Mouse (Mus musculus): ENCODE measurements at regions not wholly inside any gene's neighbourhood (a gene's known extent, or its start where the extent isn't known, plus 50 kb on each side); places are given as distances from the start of the nearest gene placed in this dataset.
"Not testable (repeated sequence)": the region's sequence is repeated elsewhere in the genome, so short reads cannot be mapped to it uniquely, and the experiment has no call there.

GRCm38 (mm10) chr3:21951446-21952285 is 124.8 kb upstream of the Tbl1xr1 start:
- Histone ChIP-seq H3K4me1 (peaks cover 7% of the 10 kb centered on the region; the same call in 1 of the 2 replicates), H3K27me3 (replicated peaks) (no peaks in the 10 kb centered on the region), H3K9me3 (replicated peaks) (no peaks in the 10 kb centered on the region), H3K36me3 (no peaks in the 10 kb centered on the region), H3K4me2 (no peak overlapping the region), H3K4me3 (replicated peaks) (no peak overlapping the region), H3K9ac (replicated peaks) (no peak overlapping the region), H3K27ac (replicated peaks) (no peak overlapping the region)
- ATAC-seq (ENCODE audit: low FRiP score) = no peak
- WGBS = 87% methylated on average over 13 of the region's 13 CpGs

- Histone ChIP-seq H3K27me3 (replicated peaks) (no peaks in the 10 kb centered on the region), H3K9ac (replicated peaks) (no peak overlapping the region), H3K27ac (replicated peaks) (no peak overlapping the region), H3K9me3 (replicated peaks) (no peaks in the 10 kb centered on the region), H3K4me2 (no peak overlapping the region), H3K4me1 (peaks cover 3% of the 10 kb centered on the region; the same call in 1 of the 2 replicates), H3K4me3 (replicated peaks) (no peak overlapping the region), H3K36me3 (no peaks in the 10 kb centered on the region)
- no peak for ATAC-seq (ENCODE audit: low FRiP score)
- 56% methylated on average over 8 of the region's 8 CpGs for WGBS
Measured at GRCm38 (mm10) chr3:21952695-21953415, 123.6 kb upstream of the Tbl1xr1 start.

GRCm38 (mm10) chr3:21953416-21953810 is 123.0 kb upstream of the Tbl1xr1 start:
- Histone ChIP-seq H3K4me2 (no peak overlapping the region), H3K9ac (replicated peaks) (no peak overlapping the region), H3K36me3 (no peaks in the 10 kb centered on the region), H3K27ac (replicated peaks) (no peak overlapping the region), H3K9me3 (replicated peaks) (no peaks in the 10 kb centered on the region), H3K4me1 (no peaks in the 10 kb centered on the region), H3K27me3 (replicated peaks) (no peaks in the 10 kb centered on the region), H3K4me3 (replicated peaks) (no peak overlapping the region)
- no peak for ATAC-seq (ENCODE audit: low FRiP score)
- WGBS = 88% methylated on average over 6 of the region's 6 CpGs

- 64% methylated on average over 2 of the region's 2 CpGs for WGBS
- Histone ChIP-seq H3K27me3 (replicated peaks) (no peaks in the 10 kb centered on the region), H3K4me3 (replicated peaks) (no peak overlapping the region), H3K27ac (replicated peaks) (no peak overlapping the region), H3K36me3 (no peaks in the 10 kb centered on the region), H3K9ac (replicated peaks) (no peak overlapping the region), H3K4me1 (no peaks in the 10 kb centered on the region), H3K4me2 (no peak overlapping the region), H3K9me3 (replicated peaks) (no peaks in the 10 kb centered on the region)
- ATAC-seq (ENCODE audit: low FRiP score) = no peak
Measured at GRCm38 (mm10) chr3:21955681-21956080, 120.8 kb upstream of the Tbl1xr1 start.

- not testable (repeated sequence) for H3K27ac ChIP-seq (replicated peaks); H3K27me3 ChIP-seq (replicated peaks); H3K4me3 ChIP-seq (replicated peaks); H3K9me3 ChIP-seq (replicated peaks); H3K4me1 ChIP-seq; H3K4me2 ChIP-seq; H3K36me3 ChIP-seq; H3K9ac ChIP-seq (replicated peaks); ATAC-seq (ENCODE audit: low FRiP score)
- 80% methylated on average over 6 of the region's 6 CpGs for WGBS
Measured at GRCm38 (mm10) chr3:21957105-21957504, 119.3 kb upstream of the Tbl1xr1 start.

- no peaks in the 10 kb centered on the region for H3K27me3 ChIP-seq (replicated peaks)
- H3K9me3 ChIP-seq (replicated peaks) = no peaks in the 10 kb centered on the region
- whole genome bisulfite sequencing = 90% methylated on average over 6 of the region's 6 CpGs
- H3K27ac ChIP-seq (replicated peaks) = no peak overlapping the region
- no peak overlapping the region for H3K9ac ChIP-seq (replicated peaks)
- H3K36me3 ChIP-seq = no peaks in the 10 kb centered on the region
- H3K4me3 ChIP-seq (replicated peaks) = no peak overlapping the region
- 0 out of 2 replicates have a peak, but pooled peaks cover 5% of the 10 kb centered on the region for H3K4me1 ChIP-seq
- H3K4me2 ChIP-seq = no peak overlapping the region
- ATAC-seq (ENCODE audit: low FRiP score) = no peak
Measured at GRCm38 (mm10) chr3:21958595-21959286, 117.7 kb upstream of the Tbl1xr1 start.

GRCm38 (mm10) chr3:21961091-21961490 is 115.4 kb upstream of the Tbl1xr1 start:
- 83% methylated on average over 6 of the region's 6 CpGs for WGBS
- Histone ChIP-seq H3K9ac (replicated peaks) (no peak overlapping the region), H3K4me3 (replicated peaks) (no peak overlapping the region), H3K36me3 (no peaks in the 10 kb centered on the region), H3K4me2 (no peak overlapping the region), H3K4me1 (0 out of 2 replicates have a peak, but pooled peaks cover 5% of the 10 kb centered on the region), H3K9me3 (replicated peaks) (no peaks in the 10 kb centered on the region), H3K27ac (replicated peaks) (no peak overlapping the region), H3K27me3 (replicated peaks) (no peaks in the 10 kb centered on the region)
- no peak for ATAC-seq (ENCODE audit: low FRiP score)

GRCm38 (mm10) chr3:21961746-21962145 is 114.7 kb upstream of the Tbl1xr1 start:
- no peak overlapping the region for H3K9ac ChIP-seq (replicated peaks)

GRCm38 (mm10) chr3:21962360-21962782 is 114.1 kb upstream of the Tbl1xr1 start:
- Histone ChIP-seq H3K9me3 (replicated peaks) (no peaks in the 10 kb centered on the region), H3K4me3 (replicated peaks) (no peak overlapping the region), H3K27ac (replicated peaks) (no peak overlapping the region), H3K27me3 (replicated peaks) (no peaks in the 10 kb centered on the region), H3K9ac (replicated peaks) (no peak overlapping the region), H3K4me2 (no peak overlapping the region), H3K36me3 (no peaks in the 10 kb centered on the region), H3K4me1 (0 out of 2 replicates have a peak, but pooled peaks cover 5% of the 10 kb centered on the region)
- WGBS = 52% methylated on average over 7 of the region's 7 CpGs
- ATAC-seq (ENCODE audit: low FRiP score) = no peak

More at GRCm38 (mm10) chr3:21961746-21962145, 114.7 kb upstream of the Tbl1xr1 start:
- no peaks in the 10 kb centered on the region for H3K36me3 ChIP-seq
- no peak overlapping the region for H3K4me3 ChIP-seq (replicated peaks)
- no peak overlapping the region for H3K4me2 ChIP-seq
- no peak overlapping the region for H3K27ac ChIP-seq (replicated peaks)
- 0 out of 2 replicates have a peak, but pooled peaks cover 5% of the 10 kb centered on the region for H3K4me1 ChIP-seq
- ATAC-seq (ENCODE audit: low FRiP score) = no peak
- 89% methylated on average over 5 of the region's 5 CpGs for WGBS
- no peaks in the 10 kb centered on the region for H3K27me3 ChIP-seq (replicated peaks)
- H3K9me3 ChIP-seq (replicated peaks) = no peaks in the 10 kb centered on the region

- 47% methylated on average over 7 of the region's 7 CpGs for WGBS
- Histone ChIP-seq H3K4me3 (replicated peaks) (no peak overlapping the region), H3K9me3 (replicated peaks) (no peaks in the 10 kb centered on the region), H3K36me3 (no peaks in the 10 kb centered on the region), H3K27ac (replicated peaks) (no peak overlapping the region), H3K27me3 (replicated peaks) (no peaks in the 10 kb centered on the region), H3K4me1 (0 out of 2 replicates have a peak, but pooled peaks cover 5% of the 10 kb centered on the region), H3K4me2 (no peak overlapping the region), H3K9ac (replicated peaks) (no peak overlapping the region)
- ATAC-seq (ENCODE audit: low FRiP score) = no peak
Measured at GRCm38 (mm10) chr3:21962921-21963732, 113.3 kb upstream of the Tbl1xr1 start.
